Mouse (Mus musculus) embryonic facial prominence, embryonic 14.5 days (tissue): ENCODE measurements around the gene C2cd4c. TPM values are rescaled to one million over a fixed set of nuclear protein-coding genes. Genes with fewer than 3 reads are reported as not detected.

Experiments used
- ATAC-seq: fragments of 200-750 bp; cut with Nextera tagmentation; 2 replicates; pipeline ENCODE4 v1.8.0; 2017; ENCODE audit warnings: low read depth, moderate number of reproducible peaks, moderate TSS enrichment
- DNase-seq: peaks from one replicate; pipeline ENCODE4 v3.0.0-alpha.2; 2015; ENCODE audit warnings: low spot score
- H3K27ac ChIP-seq: fragments of 300-500 bp; sonication (generic); replicated peaks from 2 replicates; pipeline ENCODE4 v1.5.1; 2014; ENCODE audit warnings: low read depth, mild to moderate bottlenecking, low read length, moderate library complexity
- H3K27me3 ChIP-seq: fragments of 300-500 bp; sonication (generic); replicated peaks from 2 replicates; pipeline ENCODE4 v1.6.1; 2014; ENCODE audit warnings: low read length; ENCODE audit not compliant: control insufficient read depth, insufficient read depth
- H3K36me3 ChIP-seq: fragments of 300-500 bp; sonication (generic); 2 replicates; pipeline ENCODE4 v1.6.1; 2014; ENCODE audit warnings: low read length, mixed read lengths; ENCODE audit not compliant: control insufficient read depth, insufficient read depth
- H3K4me1 ChIP-seq: fragments of 300-500 bp; sonication (generic); 2 replicates; pipeline ENCODE4 v1.6.1; 2014; ENCODE audit warnings: antibody characterized with exemption, low read length; ENCODE audit not compliant: control insufficient read depth, insufficient read depth
- H3K4me2 ChIP-seq: fragments of 300-500 bp; sonication (generic); 2 replicates; pipeline ENCODE4 v1.6.1; 2014; ENCODE audit warnings: low read depth, mild to moderate bottlenecking, low read length, moderate library complexity, mixed read lengths
- H3K4me3 ChIP-seq: fragments of 300-500 bp; sonication (generic); 2 replicates; pipeline ENCODE4 v1.5.1; 2014; ENCODE audit warnings: low read depth, mild to moderate bottlenecking, low read length
- H3K9ac ChIP-seq: fragments of 300-500 bp; sonication (generic); 2 replicates; pipeline ENCODE4 v1.6.1; 2014; ENCODE audit warnings: low read depth, mild to moderate bottlenecking, low read length, moderate library complexity, mixed read lengths
- H3K9me3 ChIP-seq: fragments of 300-500 bp; sonication (generic); 2 replicates; pipeline ENCODE4 v1.6.1; 2016; ENCODE audit warnings: low read length; ENCODE audit not compliant: control insufficient read depth
- WGBS: fragments of 180-500 bp; shearing (Covaris S2); extraction: QIAGEN DNeasy Blood & Tissue Kit; methylation state at CpG from one replicate; pipeline ENCODE4 v1.1.7; 2014; 5-methylcytosine and 5-hydroxymethylcytosine counted together
- polyA plus RNA-seq: library from polyadenylated mRNA; unstranded; fragments of >200 nt; fragmentation: Nextera tagmentation; extraction: Ambion mirVana; gene quantifications from 2 replicates; pipeline ENCODE4 v1.2.1, GENCODE M21; 2014

The C2cd4c gene
- polyA plus RNA-seq, 1 experiment from 2014 or later = not detected

- Histone ChIP-seq H3K4me1 (no peaks in the 10 kb centered on the region), H3K4me3 (no peak overlapping the region), H3K4me2 (no peak overlapping the region), H3K9ac (no peak overlapping the region), H3K9me3 (no peaks in the 10 kb centered on the region), H3K36me3 (no peaks in the 10 kb centered on the region), H3K27me3 (no peaks in the 10 kb centered on the region), H3K27ac (no peak overlapping the region)
- WGBS = 88% methylated on average over 5 of the region's 5 CpGs
- no peak for DNase-seq
- no peak for ATAC-seq
Observed at GRCm38 (mm10) chr10:79569921-79570320, 43.9 kb downstream of the C2cd4c start.

DNA sequence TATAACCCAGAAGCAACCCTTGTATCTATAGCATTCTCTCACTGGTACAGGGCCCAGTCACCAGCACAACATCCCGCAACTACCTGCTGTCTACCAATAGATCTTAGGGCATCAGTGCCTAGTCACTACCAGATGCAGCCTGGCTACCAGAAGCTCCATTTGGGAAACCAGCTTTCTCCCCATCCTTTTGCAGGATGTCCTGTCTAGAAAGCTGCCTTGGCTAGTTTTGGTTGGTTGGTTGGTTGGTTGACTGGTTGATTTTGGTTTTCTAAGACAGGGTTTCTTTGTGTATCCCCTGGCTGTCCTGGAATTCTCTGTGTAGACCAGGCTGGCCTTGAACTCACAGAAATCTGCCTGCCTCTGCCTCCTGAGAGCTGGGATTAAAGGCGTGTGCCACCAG lies 54.1 kb downstream of the C2cd4c start:
- 89% methylated on average over 2 of the region's 2 CpGs for WGBS
- Histone ChIP-seq H3K4me1 (no peaks in the 10 kb centered on the region), H3K9ac (no peak overlapping the region), H3K4me2 (no peak overlapping the region), H3K27ac (no peak overlapping the region), H3K27me3 (no peaks in the 10 kb centered on the region), H3K9me3 (0 out of 2 replicates have a peak, but pooled peaks cover 4% of the 10 kb centered on the region), H3K4me3 (no peak overlapping the region), H3K36me3 (no peaks in the 10 kb centered on the region)
- ATAC-seq (no peak), DNase-seq (no peak)

DNA sequence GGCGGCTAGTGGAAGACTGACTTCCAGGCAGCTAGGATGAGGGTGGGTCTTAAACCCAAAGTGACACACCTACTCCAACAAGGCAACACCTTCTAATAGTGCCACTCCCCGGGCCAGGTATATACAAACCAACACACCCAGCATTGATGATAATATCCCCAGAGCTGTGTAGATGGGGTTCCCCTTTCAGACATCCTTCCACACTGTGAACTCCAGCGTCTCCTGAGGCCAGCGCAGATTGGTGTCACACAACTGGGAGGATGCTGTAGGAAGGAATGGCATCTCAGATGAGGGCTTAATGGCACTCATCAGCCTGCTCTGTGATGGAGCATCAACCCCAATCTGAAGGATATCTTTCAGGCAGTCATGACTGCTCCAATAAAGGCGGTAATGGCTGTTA lies 56.3 kb downstream of the C2cd4c start:
- ATAC-seq (no peak), DNase-seq (no peak)
- H3K27me3 ChIP-seq = no peaks in the 10 kb centered on the region
- H3K36me3 ChIP-seq = no peaks in the 10 kb centered on the region
- 98% methylated on average over 5 of the region's 5 CpGs for WGBS
- H3K4me3 ChIP-seq = no peak overlapping the region
- peaks cover 14% of the 10 kb centered on the region for H3K4me1 ChIP-seq
- no peak overlapping the region for H3K27ac ChIP-seq
- H3K9ac ChIP-seq = no peak overlapping the region
- no peak overlapping the region for H3K4me2 ChIP-seq
- H3K9me3 ChIP-seq = no peaks in the 10 kb centered on the region

DNA sequence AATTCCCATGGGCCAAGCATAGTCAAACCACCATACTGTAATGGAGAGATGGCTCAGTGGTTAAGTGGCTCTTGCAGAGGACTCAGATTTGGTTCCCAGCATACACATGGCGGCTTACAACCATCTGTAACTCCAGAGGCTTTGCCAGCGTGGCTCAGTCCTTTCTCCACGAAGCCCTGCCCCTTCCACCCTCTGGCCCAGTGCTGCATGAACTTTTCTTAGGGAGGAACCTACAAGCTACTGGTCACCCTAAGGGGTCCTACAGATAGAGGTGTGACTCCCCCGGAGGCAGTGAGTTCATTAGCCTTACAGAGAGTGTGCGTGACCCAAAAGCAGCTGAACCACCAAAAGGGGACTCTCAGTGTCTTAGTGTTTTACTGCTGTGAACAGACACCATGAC lies 56.9 kb downstream of the C2cd4c start:
- Histone ChIP-seq H3K27ac (no peak overlapping the region), H3K27me3 (no peaks in the 10 kb centered on the region), H3K4me1 (peaks cover 16% of the 10 kb centered on the region), H3K4me3 (no peak overlapping the region), H3K9me3 (no peaks in the 10 kb centered on the region), H3K4me2 (no peak overlapping the region), H3K9ac (no peak overlapping the region), H3K36me3 (no peaks in the 10 kb centered on the region)
- DNase-seq (no peak), ATAC-seq (no peak)
- 91% methylated on average over 5 of the region's 5 CpGs for WGBS

Other genes with a start within 250 kb of the C2cd4c start
- not detected in 2 replicates for gene Vmn2r83, start 145.3 kb downstream of the C2cd4c start, polyA plus RNA-seq
- gene Plpp2, start 80.2 kb downstream of the C2cd4c start, polyA plus RNA-seq = 18.1 and 19.9 TPM in 2 replicates
- gene Mier2, start 58.8 kb downstream of the C2cd4c start, polyA plus RNA-seq = 44.6 and 50.9 TPM in 2 replicates
- gene Theg, start 26.7 kb downstream of the C2cd4c start, polyA plus RNA-seq = not detected in 2 replicates
- gene Shc2, start 23.9 kb upstream of the C2cd4c start, polyA plus RNA-seq = 11.3 and 11.4 TPM in 2 replicates
- gene Odf3l2, start 31.7 kb upstream of the C2cd4c start, polyA plus RNA-seq = not detected in 2 replicates
- 8.5 and 11.6 TPM in 2 replicates for gene Madcam1, start 50.5 kb upstream of the C2cd4c start, polyA plus RNA-seq
- 58.7 and 65.3 TPM in 2 replicates for gene Tpgs1, start 55.3 kb upstream of the C2cd4c start, polyA plus RNA-seq
- gene Cdc34, start 68.2 kb upstream of the C2cd4c start, polyA plus RNA-seq = 106 TPM in 2 replicates
- 0.31 and 0.51 TPM in 2 replicates for gene Gzmm, start 75.0 kb upstream of the C2cd4c start, polyA plus RNA-seq
- 846 and 847 TPM in 2 replicates for gene Bsg, start 90.5 kb upstream of the C2cd4c start, polyA plus RNA-seq
- 0.15 and 0.20 TPM in 2 replicates for gene Hcn2, start 102.6 kb upstream of the C2cd4c start, polyA plus RNA-seq
- 32.5 and 33.6 TPM in 2 replicates for gene Polrmt, start 132.6 kb upstream of the C2cd4c start, polyA plus RNA-seq
- 0.35 and 0.38 TPM in 2 replicates for gene Fgf22, start 141.1 kb upstream of the C2cd4c start, polyA plus RNA-seq
- 77.5 and 78.9 TPM in 2 replicates for gene Rnf126, start 152.9 kb upstream of the C2cd4c start, polyA plus RNA-seq
- 8.3 and 10.7 TPM in 2 replicates for gene Fstl3, start 163.2 kb upstream of the C2cd4c start, polyA plus RNA-seq
- gene Prss57, start 176.9 kb upstream of the C2cd4c start, polyA plus RNA-seq = 0.16 TPM in 1 of 2 replicates, not detected in the other
- 62.5 and 75.4 TPM in 2 replicates for gene Palm, start 179.5 kb upstream of the C2cd4c start, polyA plus RNA-seq
- 2.3 and 3.9 TPM in 2 replicates for gene Misp, start 207.0 kb upstream of the C2cd4c start, polyA plus RNA-seq
- 198 and 254 TPM in 2 replicates for gene Ptbp1, start 240.4 kb upstream of the C2cd4c start, polyA plus RNA-seq